In genomic region chr6:8645708-8646107, GRCm38 (mm10) we compare ENCODE assay signal across 18 mouse cellular contexts.
A peak's percentile ranks its signal among the peaks of the same experiment; 100 is the strongest.
DNase-seq lines count a peak whose midpoint lies in the region; ATAC-seq and TF ChIP-seq lines count a peak whose summit lies in the region.
"Had no signal": no experiment of that assay in that cellular context is flagged by ENCODE, and none has a peak within 500 bp of the region (broad histone marks: within the 10 kb centered on the region; RNA-seq: fewer than 3 reads in every experiment).

No protein-coding gene starts in this region.

- H3K9me3 ChIP-seq in forebrain, embryonic 14.5 days (replicated peaks; ENCODE audit: control insufficient read depth, low read length): no peaks in the 10 kb centered on the region
- no peaks in the 10 kb centered on the region for H3K9me3 ChIP-seq in forebrain, embryonic 10.5 days
- H3K9me3 ChIP-seq: heart, embryonic 15.5 days; hindbrain, embryonic 10.5 days; liver, embryonic 15.5 days had no signal

- 41% methylated on average over 2 of the region's 2 CpGs for WGBS in forebrain, embryonic 14.5 days
- WGBS in forebrain, embryonic 10.5 days: 58% methylated on average over 2 of the region's 2 CpGs

- H3K27me3 ChIP-seq in forebrain, embryonic 14.5 days (replicated peaks; ENCODE audit: control insufficient read depth, insufficient read depth, low read length): no peaks in the 10 kb centered on the region
- no peaks in the 10 kb centered on the region for H3K27me3 ChIP-seq in forebrain, embryonic 10.5 days (ENCODE audit: poor library complexity, severe bottlenecking)
- H3K27me3 ChIP-seq: heart, embryonic 15.5 days; liver, embryonic 15.5 days had no signal

- H3K9ac ChIP-seq in forebrain, embryonic 14.5 days (ENCODE audit: low read length): no peak overlapping the region
- H3K9ac ChIP-seq: heart, embryonic 15.5 days; liver, embryonic 15.5 days had no signal

- no peak for TF ChIP-seq CTCF in layer of hippocampus, adult 2 months (conservative IDR thresholded peaks at IDR 0.05)
- no peak for TF ChIP-seq CTCF in brain, embryonic 14.5 days (IDR thresholded peaks at IDR 0.05; ENCODE audit: borderline replicate concordance, extremely low read depth, insufficient read depth, insufficient read length)

- no peaks in the 10 kb centered on the region; the same call in 1 of the 2 replicates for H3K4me1 ChIP-seq in forebrain, embryonic 14.5 days (ENCODE audit: control insufficient read depth, insufficient read depth, low read length)
- peaks cover 19% of the 10 kb centered on the region for H3K4me1 ChIP-seq in forebrain, embryonic 10.5 days

- no peaks in the 10 kb centered on the region for H3K36me3 ChIP-seq in forebrain, embryonic 14.5 days (ENCODE audit: control insufficient read depth, insufficient read depth, low read length)
- no peaks in the 10 kb centered on the region for H3K36me3 ChIP-seq in forebrain, embryonic 10.5 days (replicated peaks)
- H3K36me3 ChIP-seq: heart, embryonic 15.5 days; hindbrain, embryonic 10.5 days; liver, embryonic 15.5 days had no signal

- TF ChIP-seq POLR2A in brain, embryonic 14.5 days (IDR thresholded peaks at IDR 0.05; ENCODE audit: borderline replicate concordance, extremely low read depth, insufficient read depth, insufficient read length, poor library complexity, severe bottlenecking): no peak

- intact Hi-C loops in gastrocnemius, postnatal 36 days (cut with DNase I): no loop called here

- peak; percentile 59; the same call in 1 of the 2 replicates for ATAC-seq in forebrain, embryonic 14.5 days
- ATAC-seq: intestine, postnatal 0 days; lung, postnatal 0 days had no signal

- no peak overlapping the region for H3K4me3 ChIP-seq in forebrain, embryonic 14.5 days (ENCODE audit: low read depth, low read length)
- H3K4me3 ChIP-seq in forebrain, embryonic 10.5 days: no peak overlapping the region
- no peak overlapping the region for H3K4me3 ChIP-seq in layer of hippocampus, adult 2 months
- H3K4me3 ChIP-seq: erythroblast, embryonic 14.5 days; gastrocnemius, adult 2 months; heart, embryonic 15.5 days; hindbrain, embryonic 10.5 days; liver, embryonic 15.5 days had no signal

- H3K27ac ChIP-seq in forebrain, embryonic 14.5 days (ENCODE audit: low read depth, low read length): no peak overlapping the region
- H3K27ac ChIP-seq in forebrain, embryonic 10.5 days: no peak overlapping the region
- H3K27ac ChIP-seq in layer of hippocampus, adult 2 months: peak overlapping the region; percentile 47
- H3K27ac ChIP-seq: gastrocnemius, adult 2 months; heart, embryonic 15.5 days; liver, embryonic 15.5 days had no signal

- no peak overlapping the region for H3K4me2 ChIP-seq in forebrain, embryonic 14.5 days (ENCODE audit: low read length)
- H3K4me2 ChIP-seq: heart, embryonic 15.5 days; liver, embryonic 15.5 days had no signal

- no peak for DNase-seq in forebrain, embryonic 14.5 days (ENCODE audit: low spot score)
- DNase-seq in forebrain, embryonic 10.5 days (ENCODE audit: extremely low spot score, low spot score): no peak
- no peak for DNase-seq in layer of hippocampus, adult 2 months (ENCODE audit: low spot score in 2 of 2)
- no peak for DNase-seq in layer of hippocampus, adult 9-11 months
- peak; percentile 36 for DNase-seq in brain, embryonic 14.5 days (ENCODE audit: low read depth)
- peak; percentile 47 to 68 for DNase-seq in cerebellum, postnatal 10 days
- no peak for DNase-seq in gastrocnemius, postnatal 36 days
- DNase-seq: gastrocnemius, adult 2 months; heart, adult 18-20 months; kidney, postnatal 25 days; right cerebral cortex, postnatal 4 days; thymus, postnatal 36 days had no signal

Comparison
In these comparisons a context has a peak if more than half of its experiments do, and no peak if none do; other contexts are left out.
1. DNase-seq: peak in brain, embryonic 14.5 days (single experiment) and cerebellum, postnatal 10 days (2 of 2); none in forebrain, embryonic 14.5 days (single experiment), forebrain, embryonic 10.5 days (single experiment), layer of hippocampus, adult 2 months (0 of 2), layer of hippocampus, adult 9-11 months (single experiment) and gastrocnemius, postnatal 36 days (0 of 2).